Comparison of ENCODE assay signal across 11 mouse cellular contexts in the genomic region with DNA sequence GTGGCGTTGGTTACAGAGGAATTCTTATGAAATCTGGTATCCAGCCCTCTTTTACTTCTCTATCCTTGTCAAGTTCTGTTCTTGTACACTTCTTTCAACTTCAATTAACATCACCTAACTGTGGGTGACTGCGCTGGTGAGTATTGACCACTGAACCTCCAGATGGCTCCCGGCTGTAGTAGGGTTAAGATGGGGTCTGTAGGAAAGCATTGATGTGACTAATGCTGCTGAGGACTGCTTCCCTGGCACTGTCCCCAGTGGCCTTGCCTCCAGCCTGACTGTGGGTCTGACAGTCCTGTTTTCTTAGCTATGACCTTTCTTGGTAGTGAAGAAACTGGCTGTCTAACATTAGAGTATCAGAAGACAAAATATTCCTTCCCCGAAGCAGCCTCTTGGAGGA. TPM values are rescaled to one million over a fixed set of nuclear protein-coding genes. Genes with fewer than 3 reads are reported as not detected.
A peak's percentile ranks its signal among the peaks of the same experiment; 100 is the strongest.
DNase-seq lines count a peak whose midpoint lies in the region; ATAC-seq and TF ChIP-seq lines count a peak whose summit lies in the region.
"Had no signal": no experiment of that assay in that cellular context is flagged by ENCODE, and none has a peak within 500 bp of the region (broad histone marks: within the 10 kb centered on the region; RNA-seq: fewer than 3 reads in every experiment).

No protein-coding gene starts in this region.

- no peaks in the 10 kb centered on the region for H3K27me3 ChIP-seq in heart, embryonic 10.5 days (ENCODE audit: insufficient read depth, poor library complexity, severe bottlenecking)
- H3K27me3 ChIP-seq in forebrain, postnatal 0 days (ENCODE audit: insufficient read depth, low read length): no peaks in the 10 kb centered on the region
- H3K27me3 ChIP-seq in lung, embryonic 15.5 days: no peaks in the 10 kb centered on the region
- H3K27me3 ChIP-seq: neural tube, embryonic 13.5 days; stomach, embryonic 15.5 days had no signal

- H3K4me3 ChIP-seq in heart, embryonic 10.5 days: no peak overlapping the region
- H3K4me3 ChIP-seq in forebrain, postnatal 0 days (ENCODE audit: low read depth, low read length): no peak overlapping the region
- H3K4me3 ChIP-seq in lung, embryonic 15.5 days: no peak overlapping the region
- H3K4me3 ChIP-seq: neural tube, embryonic 13.5 days; stomach, embryonic 15.5 days had no signal

- WGBS in heart, embryonic 10.5 days: 89% methylated on average over 4 of the region's 4 CpGs
- 79% methylated on average over 4 of the region's 4 CpGs for WGBS in forebrain, postnatal 0 days
- 69% methylated on average over 4 of the region's 4 CpGs for WGBS in lung, embryonic 15.5 days

- peaks cover 34% of the 10 kb centered on the region for H3K36me3 ChIP-seq in heart, embryonic 10.5 days
- peaks cover 10% of the 10 kb centered on the region for H3K36me3 ChIP-seq in forebrain, postnatal 0 days (ENCODE audit: insufficient read depth)
- H3K36me3 ChIP-seq in lung, embryonic 15.5 days: 0 out of 2 replicates have a peak, but pooled peaks cover 3% of the 10 kb centered on the region
- H3K36me3 ChIP-seq: stomach, embryonic 15.5 days had no signal

- 0 out of 2 replicates have a peak, but pooled peaks cover 5% of the 10 kb centered on the region for H3K4me1 ChIP-seq in heart, embryonic 10.5 days
- H3K4me1 ChIP-seq in forebrain, postnatal 0 days (ENCODE audit: insufficient read depth): peaks cover 7% of the 10 kb centered on the region; the same call in 1 of the 2 replicates
- no peaks in the 10 kb centered on the region for H3K4me1 ChIP-seq in lung, embryonic 15.5 days
- H3K4me1 ChIP-seq: stomach, embryonic 15.5 days had no signal

- TF ChIP-seq CTCF in forebrain, postnatal 0 days (IDR thresholded peaks at IDR 0.05; ENCODE audit: low read depth): no peak

- H3K9ac ChIP-seq in forebrain, postnatal 0 days: no peak overlapping the region
- no peak overlapping the region for H3K9ac ChIP-seq in lung, embryonic 15.5 days
- H3K9ac ChIP-seq: neural tube, embryonic 13.5 days; stomach, embryonic 15.5 days had no signal

- DNase-seq in heart, adult 11 months: peak; percentile 95
- DNase-seq in heart, embryonic 10.5 days (ENCODE audit: low spot score): no peak
- peak; percentile 72 for DNase-seq in Muller cell, postnatal 12 days (ENCODE audit: inconsistent ontology term)
- DNase-seq in forebrain, postnatal 0 days: no peak
- DNase-seq in spleen, postnatal 14 days (ENCODE audit: low spot score in 2 of 2): no peak
- DNase-seq in yolk sac, embryonic 10.5 days (ENCODE audit: low spot score): no peak
- no peak for DNase-seq in layer of hippocampus, adult 18-20 months (ENCODE audit: low spot score in 2 of 2)

- H3K27ac ChIP-seq in heart, embryonic 10.5 days: no peak overlapping the region
- 0 out of 2 replicates have a peak overlapping the region, but pooled peaks have one; percentile 22 for H3K27ac ChIP-seq in forebrain, postnatal 0 days (ENCODE audit: low read depth, low read length)
- peak overlapping the region; percentile 30; the same call in 1 of the 2 replicates for H3K27ac ChIP-seq in lung, embryonic 15.5 days
- H3K27ac ChIP-seq: stomach, embryonic 15.5 days had no signal

- ATAC-seq in forebrain, postnatal 0 days: no peak
- ATAC-seq in lung, embryonic 15.5 days (ENCODE audit: borderline replicate concordance, extremely low read depth, low FRiP score, low TSS enrichment): peak; percentile 76; the same call in 1 of the 2 replicates

- no peak overlapping the region for H3K4me2 ChIP-seq in forebrain, postnatal 0 days (ENCODE audit: low read depth)
- H3K4me2 ChIP-seq in lung, embryonic 15.5 days: no peak overlapping the region
- H3K4me2 ChIP-seq: neural tube, embryonic 13.5 days; stomach, embryonic 15.5 days had no signal

- H3K9me3 ChIP-seq in heart, embryonic 10.5 days: no peaks in the 10 kb centered on the region
- no peaks in the 10 kb centered on the region for H3K9me3 ChIP-seq in forebrain, postnatal 0 days (ENCODE audit: low read length)
- H3K9me3 ChIP-seq in lung, embryonic 15.5 days: no peaks in the 10 kb centered on the region
- H3K9me3 ChIP-seq: neural tube, embryonic 13.5 days; stomach, embryonic 15.5 days had no signal

RNA-seq across cellular contexts. Expression of gene Gm11096, which starts 38.4 kb away (rescaled TPM):
- not detected in 2 replicates for polyA plus RNA-seq in heart, embryonic 10.5 days (2016; fragmentation: Nextera tagmentation; extraction: Ambion mirVana)
- not detected in 2 replicates for total RNA-seq in forebrain, postnatal 0 days (2014; rRNA removed)
- polyA plus RNA-seq in forebrain, postnatal 0 days (2015; fragmentation: Nextera tagmentation; extraction: Ambion mirVana): not detected in 2 replicates
- polyA plus RNA-seq in lung, embryonic 15.5 days (2015; fragmentation: Nextera tagmentation; extraction: Ambion mirVana): not detected in 2 replicates
- total RNA-seq in layer of hippocampus, adult 18-20 months (2021): not detected
- total RNA-seq: layer of hippocampus, adult 8-10 months had no signal
- polyA plus RNA-seq: neural tube, embryonic 13.5 days; stomach, embryonic 15.5 days had no signal

Comparison
In these comparisons a context has a peak if more than half of its experiments do, and no peak if none do; other contexts are left out.
1. DNase-seq: peak in heart, adult 11 months (single experiment) and Muller cell, postnatal 12 days (single experiment); none in heart, embryonic 10.5 days (single experiment), forebrain, postnatal 0 days (single experiment), spleen, postnatal 14 days (0 of 2), yolk sac, embryonic 10.5 days (single experiment) and layer of hippocampus, adult 18-20 months (0 of 2).